Mouse (Mus musculus): ENCODE data around the gene Hspe1. TPM values are rescaled to one million over a fixed set of nuclear protein-coding genes. Genes with fewer than 3 reads are reported as not detected.
A peak's percentile ranks its signal among the peaks of the same experiment; 100 is the strongest.

Gene Hspe1
- total and polyA plus RNA-seq, 3 experiments, result 479 to 915 (median 667) TPM

GRCm38 (mm10) chr1:55129716-55130115, 41.8 kb downstream of the Hspe1 start:
- H3K4me3 ChIP-seq (replicated peaks in 1 of 3; ENCODE audit: low read depth in 2 of 3, low read length in 2 of 3, poor library complexity in 1 of 3), result no peak overlapping the region
- no peaks in the 10 kb centered on the region for H3K27me3 ChIP-seq (replicated peaks)
- H3K9ac ChIP-seq (ENCODE audit: insufficient read depth, low read depth), result no peak overlapping the region
- in situ Hi-C loops (cut with MboI; ENCODE audit: low pct_ligation_motif_present, low pct_unique_long_range_greater_than_20kb, low sequenced_read_pairs) (no loop called here), dilution Hi-C loops (cut with MboI; ENCODE audit: extremely low pct_ligation_motif_present, extremely low pct_unique_long_range_greater_than_20kb, low sequenced_read_pairs) (no loop called here)
- no peaks in the 10 kb centered on the region for H3K9me3 ChIP-seq (replicated peaks; ENCODE audit: low read length)
- TF ChIP-seq ELF1 (IDR thresholded peaks at IDR 0.05; ENCODE audit: low read depth, low read length) (no peak), POLR2AphosphoS2 (IDR thresholded peaks at IDR 0.05; ENCODE audit: low read depth, low read length) (no peak), MYC (IDR thresholded peaks at IDR 0.05; ENCODE audit: low read depth, low read length) (no peak), GABPA (IDR thresholded peaks at IDR 0.05; ENCODE audit: insufficient replicate concordance, low read depth, low read length) (no peak), KAT2A (IDR thresholded peaks at IDR 0.05; ENCODE audit: insufficient replicate concordance, low read length) (no peak), HCFC1 (IDR thresholded peaks at IDR 0.05; ENCODE audit: low read depth, low read length) (no peak), USF2 (conservative IDR thresholded peaks at IDR 0.05; ENCODE audit: low read depth, low read length) (no peak), RCOR1 (conservative IDR thresholded peaks at IDR 0.05; ENCODE audit: low read depth, low read length) (no peak), MEF2A (IDR thresholded peaks at IDR 0.05; ENCODE audit: borderline replicate concordance, low read depth, low read length) (no peak)
- no peak for DNase-seq (ENCODE audit: extremely low read depth)
- H3K4me2 ChIP-seq (ENCODE audit: insufficient read depth, low read depth, poor library complexity, severe bottlenecking), result no peak overlapping the region
- peaks cover 3 to 30% of the 10 kb centered on the region in 2 experiments for H3K4me1 ChIP-seq (ENCODE audit: control insufficient read depth in 1 of 2, insufficient read depth in 2 of 2)
- H3K36me3 ChIP-seq (replicated peaks in 1 of 2; ENCODE audit: control insufficient read depth in 1 of 2, insufficient read depth in 1 of 2, low read length in 1 of 2), result peaks cover 0 to 14% of the 10 kb centered on the region in 2 experiments
- H3K27ac ChIP-seq (ENCODE audit: insufficient read depth, low read depth), result no peak overlapping the region
- H3K79me2 ChIP-seq (replicated peaks; ENCODE audit: control insufficient read depth, extremely low read depth, insufficient read depth, poor library complexity, severe bottlenecking), result peaks cover 31% of the 10 kb centered on the region

- dilution Hi-C loops (cut with MboI; ENCODE audit: extremely low pct_ligation_motif_present, extremely low pct_unique_long_range_greater_than_20kb, low sequenced_read_pairs) (no loop called here), in situ Hi-C loops (cut with MboI; ENCODE audit: low pct_ligation_motif_present, low pct_unique_long_range_greater_than_20kb, low sequenced_read_pairs) (no loop called here)
- peaks cover 3 to 30% of the 10 kb centered on the region in 2 experiments for H3K4me1 ChIP-seq (ENCODE audit: control insufficient read depth in 1 of 2, insufficient read depth in 2 of 2)
- H3K4me2 ChIP-seq (ENCODE audit: insufficient read depth, low read depth, poor library complexity, severe bottlenecking), result peak overlapping the region; percentile 63
- no peak for DNase-seq (ENCODE audit: extremely low read depth)
- H3K27ac ChIP-seq (ENCODE audit: insufficient read depth, low read depth), result no peak overlapping the region
- peak overlapping the region; percentile 78 for H3K9ac ChIP-seq (ENCODE audit: insufficient read depth, low read depth)
- H3K27me3 ChIP-seq (replicated peaks), result no peaks in the 10 kb centered on the region
- TF ChIP-seq UBTF (IDR thresholded peaks at IDR 0.05; ENCODE audit: low read depth, low read length) (0 out of 2 replicates have a peak, but pooled peaks have one; percentile 4), BHLHE40 (IDR thresholded peaks at IDR 0.05; ENCODE audit: low read depth, low read length) (no peak)
- H3K9me3 ChIP-seq (replicated peaks; ENCODE audit: low read length), result no peaks in the 10 kb centered on the region
- H3K79me2 ChIP-seq (replicated peaks; ENCODE audit: control insufficient read depth, extremely low read depth, insufficient read depth, poor library complexity, severe bottlenecking), result peaks cover 36% of the 10 kb centered on the region
- H3K4me3 ChIP-seq (replicated peaks in 1 of 3; ENCODE audit: low read depth in 2 of 3, low read length in 2 of 3, poor library complexity in 1 of 3), result peak overlapping the region; percentile 43 to 98 (median 63)
- H3K36me3 ChIP-seq (replicated peaks in 1 of 2; ENCODE audit: control insufficient read depth in 1 of 2, insufficient read depth in 1 of 2, low read length in 1 of 2), result peaks cover 0 to 19% of the 10 kb centered on the region in 2 experiments
These were observed 42.4 kb downstream of the Hspe1 start for GRCm38 (mm10) chr1:55130190-55130916.

- peak within 1 kb of the TSS; percentile 99 for H3K4me2 ChIP-seq (ENCODE audit: insufficient read depth, low read depth, poor library complexity, severe bottlenecking)
- in situ Hi-C loops (cut with MboI; ENCODE audit: low pct_ligation_motif_present, low pct_unique_long_range_greater_than_20kb, low sequenced_read_pairs), result no loop called here
- no peaks in the 10 kb centered on the region for H3K9me3 ChIP-seq (replicated peaks; ENCODE audit: low read length)
- dilution Hi-C loops (cut with MboI; ENCODE audit: extremely low pct_ligation_motif_present, extremely low pct_unique_long_range_greater_than_20kb, low sequenced_read_pairs), result no loop called here
- DNase-seq (ENCODE audit: extremely low read depth), result peak; percentile 88
- peaks cover 3 to 30% of the 10 kb centered on the region in 2 experiments for H3K4me1 ChIP-seq (ENCODE audit: control insufficient read depth in 1 of 2, insufficient read depth in 2 of 2)
- peaks cover 42% of the 10 kb centered on the region for H3K79me2 ChIP-seq (replicated peaks; ENCODE audit: control insufficient read depth, extremely low read depth, insufficient read depth, poor library complexity, severe bottlenecking)
- peak within 1 kb of the TSS; percentile 63 to 98 (median 84) for H3K4me3 ChIP-seq (replicated peaks in 1 of 3; ENCODE audit: low read depth in 2 of 3, low read length in 2 of 3, poor library complexity in 1 of 3)
- no peaks in the 10 kb centered on the region for H3K27me3 ChIP-seq (replicated peaks)
- peak within 1 kb of the TSS; percentile 81 for H3K27ac ChIP-seq (ENCODE audit: insufficient read depth, low read depth)
- peaks cover 0 to 25% of the 10 kb centered on the region in 2 experiments for H3K36me3 ChIP-seq (replicated peaks in 1 of 2; ENCODE audit: control insufficient read depth in 1 of 2, insufficient read depth in 1 of 2, low read length in 1 of 2)
- H3K9ac ChIP-seq (ENCODE audit: insufficient read depth, low read depth), result peak within 1 kb of the TSS; percentile 92
- TF ChIP-seq NELFE (IDR thresholded peaks at IDR 0.05; ENCODE audit: low read depth, low read length) (peak; percentile 66), SMC3 (IDR thresholded peaks at IDR 0.05; ENCODE audit: low read depth, low read length) (no peak), TBP (conservative IDR thresholded peaks at IDR 0.05; ENCODE audit: low read depth, low read length) (peak; percentile 95), USF2 (conservative IDR thresholded peaks at IDR 0.05; ENCODE audit: low read depth, low read length) (no peak), MAFK (IDR thresholded peaks at IDR 0.05; ENCODE audit: insufficient replicate concordance, low read length) (no peak), JUN (IDR thresholded peaks at IDR 0.05; ENCODE audit: insufficient read depth, low read depth, low read length) (no peak), MAZ (IDR thresholded peaks at IDR 0.05; ENCODE audit: low read depth, low read length) (peak; percentile 86), BHLHE40 (IDR thresholded peaks at IDR 0.05; ENCODE audit: low read depth, low read length) (peak; percentile 90), USF1 (IDR thresholded peaks at IDR 0.05; ENCODE audit: low read depth, low read length) (no peak), SIN3A (IDR thresholded peaks at IDR 0.05; ENCODE audit: low read length) (peak; percentile 77), ZMIZ1 (IDR thresholded peaks at IDR 0.05; ENCODE audit: low read depth, low read length) (peak; percentile 90), POLR2A (IDR thresholded peaks at IDR 0.05; ENCODE audit: low read depth, low read length) (peak; percentile 92), E2F4 (IDR thresholded peaks at IDR 0.05; ENCODE audit: insufficient replicate concordance, low read depth, low read length) (no peak), NRF1 (IDR thresholded peaks at IDR 0.05; ENCODE audit: low read depth, low read length) (peak; percentile 43), CTCF (conservative IDR thresholded peaks at IDR 0.05 in 1 of 2, IDR thresholded peaks at IDR 0.05 in 1 of 2; ENCODE audit: low read depth in 2 of 2, low read length in 2 of 2) (no peak), UBTF (IDR thresholded peaks at IDR 0.05; ENCODE audit: low read depth, low read length) (no peak)
These were observed 43.0 kb downstream of the Hspe1 start, which contains the start of gene Mob4 for GRCm38 (mm10) chr1:55130943-55131401. Mob4 (plus strand) TSS chr1:55131231.
